Mouse (Mus musculus): ENCODE data around the gene Scap. TPM values are rescaled to one million over a fixed set of nuclear protein-coding genes. Genes with fewer than 3 reads are reported as not detected.
"Not testable (repeated sequence)": the region's sequence is repeated elsewhere in the genome, so short reads cannot be mapped to it uniquely, and the experiment has no call there.

Gene Scap
- total RNA-seq, 2 experiments from 2014 or later = 92.2 to 114 TPM

- intact Hi-C loops (cut with DNase I) = no loop called here
- DNase-seq (ENCODE audit: low spot score in 2 of 2) = no peak
These were observed 40.8 kb downstream of the Scap start for GRCm38 (mm10) chr9:110373871-110374270.

- no peak for DNase-seq (ENCODE audit: low spot score in 2 of 2)
- intact Hi-C loops (cut with DNase I) = no loop called here
These were observed 42.6 kb downstream of the Scap start for GRCm38 (mm10) chr9:110375668-110376067.

DNA sequence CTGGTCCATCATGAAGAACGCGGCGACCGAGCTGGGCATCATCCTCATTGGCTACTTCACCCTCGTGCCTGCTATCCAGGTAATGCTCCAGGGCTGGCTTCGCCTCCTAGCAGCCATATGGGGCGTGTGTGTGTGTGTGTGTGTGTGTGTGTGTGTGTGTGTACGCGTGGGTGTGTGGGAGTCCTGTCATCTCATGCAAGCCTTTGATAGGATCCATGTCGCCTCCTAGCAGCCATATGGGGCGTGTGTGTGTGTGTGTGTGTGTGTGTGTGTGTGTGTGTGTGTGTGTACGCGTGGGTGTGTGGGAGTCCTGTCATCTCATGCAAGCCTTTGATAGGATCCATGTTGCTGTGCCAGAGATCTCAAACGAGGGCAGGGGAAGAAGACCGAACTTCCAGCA is 44.6 kb downstream of the Scap start:
- intact Hi-C loops (cut with DNase I) = not testable (repeated sequence)
- peak in 1 of 2 experiments; percentile 49 for DNase-seq (ENCODE audit: low spot score in 2 of 2)

DNA sequence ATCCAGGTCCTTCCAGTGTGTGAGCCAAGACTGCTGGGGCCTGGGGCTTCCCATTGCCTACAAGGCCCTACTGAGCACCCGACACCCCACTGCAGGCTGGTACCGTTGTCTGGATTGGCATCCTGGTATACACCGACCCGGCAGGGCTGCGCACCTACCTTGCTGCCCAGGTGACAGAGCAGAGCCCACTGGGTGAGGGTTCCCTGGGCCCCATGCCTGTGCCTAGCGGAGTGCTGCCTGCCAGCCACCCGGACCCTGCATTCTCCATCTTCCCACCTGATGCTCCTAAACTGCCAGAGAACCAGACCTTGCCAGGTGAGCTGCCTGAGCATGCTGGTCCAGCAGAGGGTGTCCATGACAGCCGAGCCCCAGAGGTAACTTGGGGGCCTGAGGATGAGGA is 46.3 kb downstream of the Scap start:
- DNase-seq (ENCODE audit: low spot score in 2 of 2) = no peak
- intact Hi-C loops (cut with DNase I) = no loop called here

DNA sequence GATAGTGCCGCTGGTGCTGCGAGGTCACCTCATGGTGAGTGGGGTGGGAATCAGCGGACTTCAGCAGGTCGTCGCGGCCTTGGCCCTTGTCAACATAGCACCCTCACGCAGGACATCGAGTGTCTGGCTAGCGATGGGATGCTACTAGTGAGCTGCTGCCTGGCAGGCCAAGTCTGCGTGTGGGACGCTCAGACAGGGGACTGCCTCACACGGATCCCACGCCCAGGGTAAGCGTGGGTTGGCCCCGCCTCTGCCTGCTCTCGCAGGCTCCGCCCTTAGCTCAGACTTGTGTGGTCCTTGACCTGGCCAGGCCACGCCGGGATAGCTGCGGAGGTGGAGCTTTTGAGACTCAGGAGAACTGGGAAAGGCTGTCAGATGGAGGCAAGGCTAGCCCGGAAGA is 47.6 kb downstream of the Scap start:
- intact Hi-C loops (cut with DNase I) = no loop called here
- no peak for DNase-seq (ENCODE audit: low spot score in 2 of 2)

DNA sequence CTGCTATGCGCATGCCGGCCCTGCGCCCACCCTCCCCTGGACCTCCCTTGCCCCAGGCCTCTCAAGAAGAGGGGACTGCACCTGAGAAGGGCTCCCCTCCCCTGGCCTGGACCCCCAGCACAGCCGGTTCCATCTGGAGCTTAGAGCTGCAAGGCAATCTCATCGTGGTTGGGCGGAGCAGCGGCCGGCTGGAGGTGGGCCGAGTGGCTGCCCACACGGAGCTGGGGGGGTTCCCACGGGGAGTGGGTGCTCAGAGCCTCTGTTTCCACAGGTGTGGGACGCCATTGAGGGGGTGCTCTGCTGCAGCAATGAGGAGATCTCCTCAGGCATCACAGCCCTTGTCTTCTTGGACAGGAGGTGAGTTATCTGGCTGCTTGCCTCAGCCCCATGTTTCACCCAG is 48.2 kb downstream of the Scap start:
- intact Hi-C loops (cut with DNase I) = no loop called here
- DNase-seq (ENCODE audit: low spot score in 2 of 2) = no peak

- intact Hi-C loops (cut with DNase I) = no loop called here
- DNase-seq (ENCODE audit: low spot score in 2 of 2) = no peak
These were observed 51.4 kb downstream of the Scap start for GRCm38 (mm10) chr9:110384369-110384929.

DNA sequence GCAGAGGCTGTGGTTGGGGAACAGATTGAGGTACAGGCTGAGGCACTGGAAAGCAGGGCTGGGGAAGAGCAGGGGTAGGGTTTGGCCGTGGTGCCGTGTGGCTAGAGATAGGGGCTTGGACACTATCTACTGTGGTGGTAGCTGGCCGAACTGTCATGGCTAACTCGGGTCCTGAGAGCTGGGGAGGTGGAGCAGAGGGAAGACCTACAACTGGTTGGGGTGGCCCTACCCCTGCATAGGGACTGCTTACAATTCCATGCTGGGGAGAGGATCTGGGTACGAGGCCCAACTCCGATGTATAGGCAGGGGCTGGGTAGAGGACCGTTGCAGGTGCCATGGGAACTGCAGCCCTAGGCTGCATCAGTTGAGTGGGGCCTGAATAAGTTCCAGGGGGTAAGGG is 54.9 kb downstream of the Scap start:
- intact Hi-C loops (cut with DNase I) = no loop called here
- no peak for DNase-seq (ENCODE audit: low spot score in 2 of 2)

DNA sequence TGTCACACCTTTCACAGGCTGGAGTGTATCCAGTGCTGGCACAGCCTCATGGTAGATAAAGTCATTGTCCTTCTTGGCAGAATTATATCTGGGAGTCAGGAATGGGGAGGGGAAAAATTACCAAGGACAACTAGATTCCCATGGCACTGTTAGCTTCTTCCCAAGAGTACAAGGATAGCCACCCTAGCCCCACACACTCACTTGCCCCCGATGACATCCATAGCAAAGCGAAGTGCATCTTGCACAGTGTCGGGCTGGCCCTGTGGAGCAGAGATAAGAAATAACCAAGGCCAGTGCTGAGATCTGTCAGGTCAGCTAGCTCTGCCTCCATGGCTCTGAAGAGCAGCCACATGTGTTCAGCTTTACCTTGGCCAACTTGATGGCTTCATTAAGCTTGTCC is 57.8 kb downstream of the Scap start:
- DNase-seq (ENCODE audit: low spot score in 2 of 2) = no peak
- intact Hi-C loops (cut with DNase I) = no loop called here

- intact Hi-C loops (cut with DNase I) = no loop called here
- no peak for DNase-seq (ENCODE audit: low spot score in 2 of 2)
These were observed 60.2 kb downstream of the Scap start for GRCm38 (mm10) chr9:110393295-110393694.

DNA sequence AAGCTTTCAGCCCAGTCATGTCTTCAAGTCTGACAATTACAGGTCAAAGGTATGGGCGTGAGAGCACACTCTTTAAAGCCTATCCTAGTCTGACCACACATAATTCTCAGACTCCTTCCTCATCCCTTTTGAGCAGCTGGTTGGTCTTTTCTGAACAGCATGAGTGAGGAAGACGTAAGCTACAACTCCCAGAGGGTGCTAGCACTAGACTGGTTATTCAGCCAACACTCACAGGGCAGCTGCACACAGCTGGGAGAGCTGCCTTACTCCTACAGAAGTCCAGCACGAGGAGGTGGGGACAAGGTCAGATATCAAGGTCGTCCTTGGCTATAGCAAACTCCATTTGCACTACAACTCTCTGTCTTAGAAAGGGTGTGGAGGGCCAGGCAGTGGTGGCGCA is 67.6 kb downstream of the Scap start:
- intact Hi-C loops (cut with DNase I) = no loop called here
- DNase-seq (ENCODE audit: low spot score in 2 of 2) = no peak

GRCm38 (mm10) chr9:110402731-110403130 is 69.6 kb downstream of the Scap start:
- intact Hi-C loops (cut with DNase I) = no loop called here
- DNase-seq (ENCODE audit: low spot score in 2 of 2) = no peak

GRCm38 (mm10) chr9:110403240-110403639 is 70.2 kb downstream of the Scap start:
- DNase-seq (ENCODE audit: low spot score in 2 of 2); intact Hi-C loops (cut with DNase I): not testable (repeated sequence)

GRCm38 (mm10) chr9:110407311-110408098 is 74.4 kb downstream of the Scap start:
- DNase-seq (ENCODE audit: low spot score in 2 of 2) = no peak
- intact Hi-C loops (cut with DNase I) = no loop called here

DNA sequence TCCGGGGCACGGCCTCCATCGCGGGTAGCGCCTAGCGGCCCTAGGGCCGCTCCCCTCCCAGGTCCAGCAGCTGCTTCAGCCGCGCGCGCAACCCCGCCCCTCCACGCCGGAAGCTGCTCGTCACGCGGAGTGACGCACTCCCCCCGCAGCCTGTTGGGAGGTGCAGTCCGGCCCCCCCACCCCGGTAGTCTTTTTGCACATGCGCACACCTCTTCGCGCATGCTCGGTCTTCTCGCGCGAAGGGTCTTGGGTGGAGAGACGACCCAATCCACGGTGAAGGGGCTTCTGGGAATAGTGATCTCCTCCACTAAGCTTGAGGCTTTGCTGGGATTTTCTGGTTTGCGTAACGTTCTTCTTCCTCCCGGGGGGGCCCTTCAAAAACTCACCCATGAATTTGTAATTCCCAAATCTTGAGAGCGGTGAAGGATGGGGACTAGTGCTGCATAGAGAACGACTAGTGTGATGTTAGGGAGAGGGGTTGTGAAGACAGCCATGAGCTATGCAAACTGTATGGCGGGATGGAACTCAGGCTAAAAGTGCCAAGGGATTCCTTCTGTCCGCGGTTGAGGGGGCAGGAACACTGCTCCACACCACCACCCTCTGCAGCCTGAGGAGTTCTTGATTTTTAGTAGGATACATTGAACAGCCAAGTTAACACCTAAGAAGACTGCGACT is 75.1 kb downstream of the Scap start, which contains the start of gene Ptpn23:
TSS of gene Ptpn23 (minus strand) at position 115 of the 675 bp plus-strand sequence.
- intact Hi-C loops (cut with DNase I) = no loop called here

DNA sequence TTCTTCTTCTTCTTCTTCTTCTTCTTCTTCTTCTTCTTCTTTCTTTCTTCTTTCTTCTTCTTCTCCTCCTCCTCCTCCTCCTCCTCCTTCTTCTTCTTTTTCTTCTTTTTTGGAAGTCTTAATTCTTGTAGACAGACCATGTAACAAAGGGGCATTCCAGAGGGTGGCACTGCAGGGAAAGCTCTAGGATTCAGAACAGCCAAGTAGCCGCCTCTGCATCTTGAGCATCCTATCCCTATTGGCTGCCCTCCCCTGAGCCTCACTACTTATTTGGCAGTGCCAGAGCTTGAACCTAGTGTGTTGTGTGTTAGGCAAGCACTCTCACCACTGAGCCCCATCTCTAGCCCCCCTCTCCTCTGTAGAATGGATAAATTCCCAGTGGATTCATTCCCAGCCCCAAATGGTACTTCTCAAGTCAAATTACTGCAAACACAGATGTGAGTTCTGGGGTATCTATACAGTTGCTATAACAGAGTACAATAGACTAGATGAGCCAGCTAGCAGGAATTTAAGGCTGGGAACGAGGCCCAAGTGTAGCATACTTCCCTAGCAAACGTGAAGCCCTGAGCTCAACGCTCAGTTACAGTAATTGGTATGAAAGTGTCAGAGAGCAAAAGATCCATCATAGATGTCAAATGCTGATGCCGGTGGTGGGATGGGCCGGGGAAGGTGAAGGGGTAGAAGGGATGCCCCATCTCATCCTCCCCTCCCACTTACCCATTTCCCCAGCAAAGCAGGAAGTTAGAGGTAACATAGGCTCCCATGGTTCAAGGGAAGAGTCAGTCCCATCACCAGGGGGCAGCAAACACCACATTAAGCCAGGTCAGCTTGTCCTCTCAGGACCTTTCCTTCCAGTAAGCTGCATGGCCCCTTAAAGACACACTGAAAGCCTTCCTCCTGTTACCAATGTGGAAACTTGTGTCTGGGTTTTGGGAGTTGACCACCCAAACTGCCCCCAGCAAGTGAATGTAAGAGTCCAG is 78.1 kb downstream of the Scap start:
- peak; percentile 81 to 83 for DNase-seq (ENCODE audit: low spot score in 2 of 2)
- intact Hi-C loops (cut with DNase I) = loop anchor here (5.0 to 10.0 kb wide), 3 partner anchors 296 to 454 kb away; no protein-coding TSS in a partner anchor

More for the DNA sequence above, 75.1 kb downstream of the Scap start, which contains the start of gene Ptpn23:
- peak; percentile 95 to 96 for DNase-seq (ENCODE audit: low spot score in 2 of 2)

- intact Hi-C loops (cut with DNase I) = loop anchor here (2.0 to 10.0 kb wide), 4 partner anchors 120 to 452 kb away; partner anchors contain the start of gene Setd2
- DNase-seq (ENCODE audit: low spot score in 2 of 2) = no peak
These were observed 79.8 kb downstream of the Scap start for GRCm38 (mm10) chr9:110412926-110413325.

DNA sequence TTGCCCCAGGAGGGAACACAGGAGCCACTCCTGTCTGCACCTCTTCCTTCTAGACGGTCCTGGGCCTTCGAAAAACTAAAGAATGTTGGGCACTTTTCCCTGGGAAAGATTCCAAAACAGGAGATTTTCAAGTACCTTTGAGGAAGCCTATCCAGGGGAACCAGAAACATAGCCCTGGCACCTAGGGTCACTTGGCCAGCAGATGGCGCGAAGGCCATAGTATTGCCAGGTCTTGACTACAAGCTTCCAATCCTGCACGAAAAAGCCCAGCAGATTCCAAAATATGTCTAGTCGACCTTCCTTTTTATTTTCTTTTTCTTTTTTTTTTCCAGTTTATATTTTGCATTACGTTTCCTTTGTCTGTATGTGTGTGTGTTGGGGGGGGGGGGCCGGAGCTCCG is 80.7 kb downstream of the Scap start:
- peak; percentile 37 to 49 for DNase-seq (ENCODE audit: low spot score in 2 of 2)
- intact Hi-C loops (cut with DNase I) = loop anchor here (2.0 to 10.0 kb wide), 4 partner anchors 119 to 451 kb away; partner anchors contain the start of gene Setd2

DNA sequence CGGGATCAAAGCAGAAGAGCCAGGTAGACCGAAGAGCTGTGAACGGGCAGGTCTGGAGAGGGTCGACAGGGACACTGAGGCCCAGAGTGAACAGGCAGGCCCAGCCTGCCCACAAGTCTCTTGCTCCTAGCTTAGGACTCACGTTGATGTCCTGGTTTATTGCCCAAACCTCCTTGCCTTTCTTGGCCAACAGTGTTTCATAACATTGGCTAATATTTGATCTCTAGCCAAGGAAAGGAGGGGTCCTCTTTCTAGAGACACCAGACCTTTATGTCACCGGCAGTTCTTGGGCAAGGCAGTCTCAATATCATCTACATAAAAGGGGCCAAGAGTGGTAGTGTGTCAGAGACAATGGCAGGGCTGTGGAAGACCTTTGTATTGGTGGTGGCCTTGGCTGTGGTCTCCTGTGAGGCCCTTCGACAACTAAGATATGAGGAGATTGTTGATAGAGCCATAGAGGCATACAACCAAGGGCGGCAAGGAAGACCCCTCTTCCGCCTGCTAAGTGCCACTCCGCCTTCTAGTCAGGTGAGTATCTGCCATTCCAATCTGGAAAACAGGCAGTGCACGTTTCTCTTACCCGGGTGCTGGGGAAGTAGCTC is 86.5 kb downstream of the Scap start, which contains the start of gene Ngp:
TSS of gene Ngp (plus strand) at position 237 of the 602 bp plus-strand sequence.
- no peak for DNase-seq (ENCODE audit: low spot score in 2 of 2)
- intact Hi-C loops (cut with DNase I) = loop anchor here (10.0 kb wide), 1 partner anchor 445 kb away; no protein-coding TSS in a partner anchor

Measured in left cerebral cortex, postnatal 14 days (tissue).